Mouse (Mus musculus): ENCODE measurements around the gene Ccdc73. TPM values are rescaled to one million over a fixed set of nuclear protein-coding genes. Genes with fewer than 3 reads are reported as not detected.
"Not testable (repeated sequence)": the region's sequence is repeated elsewhere in the genome, so short reads cannot be mapped to it uniquely, and the experiment has no call there.

The Ccdc73 gene
- polyA plus RNA-seq, 1 experiment, result 16.4 TPM

DNA sequence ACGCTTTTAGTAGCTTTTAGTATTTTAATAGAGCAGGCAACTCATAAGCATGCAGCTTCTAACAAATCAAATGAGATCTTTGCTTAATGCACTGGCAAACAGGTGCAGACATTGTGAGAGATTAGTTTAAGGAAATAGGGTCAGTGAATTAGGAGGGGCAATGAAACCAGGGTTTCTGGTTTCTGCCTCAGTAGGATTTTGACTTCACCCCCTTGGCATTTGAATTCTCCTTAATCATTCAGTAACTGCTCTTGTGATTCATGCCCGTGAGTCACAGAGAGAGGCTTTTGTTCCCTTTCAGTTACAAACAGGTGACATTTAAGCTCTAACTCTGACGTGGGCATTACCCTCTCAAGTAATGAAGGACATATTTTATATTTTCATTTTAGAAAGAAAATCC, 11.9 kb upstream of the Ccdc73 start:
- Histone ChIP-seq H3K4me3 (ENCODE audit: insufficient read depth, low read depth, low read length) (no peak overlapping the region), H3K27ac (replicated peaks; ENCODE audit: low read depth, low read length) (no peak overlapping the region), H3K4me1 (ENCODE audit: control insufficient read depth, insufficient read depth, insufficient read length, low read length) (no peaks in the 10 kb centered on the region)

GRCm38 (mm10) chr2:104856218-104856617, 11.4 kb upstream of the Ccdc73 start:
- H3K4me1 ChIP-seq (ENCODE audit: control insufficient read depth, insufficient read depth, insufficient read length, low read length), result no peaks in the 10 kb centered on the region
- H3K4me3 ChIP-seq (ENCODE audit: insufficient read depth, low read depth, low read length), result no peak overlapping the region
- H3K27ac ChIP-seq (replicated peaks; ENCODE audit: low read depth, low read length), result no peak overlapping the region

DNA sequence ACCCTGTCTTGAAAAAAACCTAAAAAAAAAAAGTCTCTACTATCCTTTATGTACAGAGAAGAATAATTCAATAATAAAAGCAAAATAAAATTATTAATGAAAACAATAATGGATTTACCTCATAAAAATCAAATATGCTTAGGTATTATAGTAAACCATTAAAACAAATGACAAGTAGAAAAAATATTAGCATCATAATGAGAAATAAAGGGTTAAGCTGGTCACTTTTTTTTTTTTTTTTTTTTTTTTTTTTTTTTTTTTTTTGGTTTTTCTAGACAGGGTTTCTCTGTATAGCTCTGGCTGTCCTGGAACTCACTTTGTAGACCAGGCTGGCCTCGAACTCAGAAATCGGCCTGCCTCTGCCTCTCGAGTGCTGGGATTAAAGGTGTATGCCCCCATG, 9.5 kb upstream of the Ccdc73 start:
- not testable (repeated sequence) for H3K4me3 ChIP-seq (ENCODE audit: insufficient read depth, low read depth, low read length); H3K4me1 ChIP-seq (ENCODE audit: control insufficient read depth, insufficient read depth, insufficient read length, low read length); H3K27ac ChIP-seq (replicated peaks; ENCODE audit: low read depth, low read length)

DNA sequence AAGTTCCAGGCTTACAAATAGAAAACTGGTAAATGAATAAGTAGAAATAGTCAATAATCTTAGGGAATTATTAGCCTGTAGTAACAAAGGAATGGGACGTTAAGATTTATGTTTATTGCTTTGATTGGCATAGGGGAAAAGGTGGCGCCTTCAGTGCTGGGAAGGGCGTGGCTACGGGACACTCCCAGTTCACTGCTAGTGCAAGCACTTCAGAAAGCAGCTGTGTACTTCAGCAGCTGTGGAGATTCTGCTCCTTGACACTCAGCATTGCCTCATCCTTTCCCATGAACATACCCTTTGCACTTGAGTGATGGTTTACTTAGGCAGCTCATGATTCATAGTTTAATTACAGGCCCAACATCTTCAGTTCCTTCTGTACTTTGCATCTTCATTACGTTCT, 8.5 kb upstream of the Ccdc73 start:
- peaks cover 1% of the 10 kb centered on the region; the same call in 1 of the 2 replicates for H3K4me1 ChIP-seq (ENCODE audit: control insufficient read depth, insufficient read depth, insufficient read length, low read length)
- H3K27ac ChIP-seq (replicated peaks; ENCODE audit: low read depth, low read length), result no peak overlapping the region
- H3K4me3 ChIP-seq (ENCODE audit: insufficient read depth, low read depth, low read length), result no peak overlapping the region

GRCm38 (mm10) chr2:104860426-104860825, 7.2 kb upstream of the Ccdc73 start:
- Histone ChIP-seq H3K27ac (replicated peaks; ENCODE audit: low read depth, low read length) (no peak overlapping the region), H3K4me3 (ENCODE audit: insufficient read depth, low read depth, low read length) (no peak overlapping the region), H3K4me1 (ENCODE audit: control insufficient read depth, insufficient read depth, insufficient read length, low read length) (peaks cover 2% of the 10 kb centered on the region; the same call in 1 of the 2 replicates)

DNA sequence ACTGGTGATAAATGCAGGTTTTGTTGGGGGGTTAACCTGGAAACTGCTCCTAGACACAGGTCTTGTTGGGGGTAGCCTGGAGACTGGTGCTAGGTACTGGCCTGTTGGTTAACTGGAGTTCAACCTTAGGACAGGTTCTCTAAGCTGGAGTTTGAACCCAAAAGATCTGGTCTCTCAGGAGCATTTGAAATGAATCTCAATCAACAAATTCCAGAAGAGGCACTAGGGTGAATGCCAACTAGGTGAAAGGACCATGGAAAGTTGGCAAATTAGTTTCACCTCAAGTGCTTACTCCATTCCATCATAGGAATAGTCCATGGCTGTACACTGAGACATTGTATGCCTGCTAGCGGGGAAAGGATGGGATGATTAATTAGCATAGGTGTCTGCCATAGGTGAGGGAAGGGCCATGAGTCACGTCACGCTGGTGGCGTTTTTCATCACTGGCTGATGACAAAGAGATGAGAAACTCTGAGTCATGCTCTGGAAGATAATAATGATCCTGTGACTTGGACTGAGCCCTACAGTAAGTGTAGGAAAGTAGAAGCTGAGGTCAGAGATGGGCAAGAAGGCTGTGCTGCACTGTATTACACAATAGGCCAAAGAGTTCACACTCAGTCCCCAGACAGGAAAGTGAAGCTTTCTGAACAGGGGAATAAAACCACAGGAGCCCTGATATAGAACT, 3.3 kb upstream of the Ccdc73 start:
- Histone ChIP-seq H3K4me1 (ENCODE audit: control insufficient read depth, insufficient read depth, insufficient read length, low read length) (peaks cover 2% of the 10 kb centered on the region; the same call in 1 of the 2 replicates), H3K4me3 (ENCODE audit: insufficient read depth, low read depth, low read length) (no peak overlapping the region), H3K27ac (replicated peaks; ENCODE audit: low read depth, low read length) (peak overlapping the region; percentile 79)

- Histone ChIP-seq H3K4me3 (ENCODE audit: insufficient read depth, low read depth, low read length) (no peak overlapping the region), H3K27ac (replicated peaks; ENCODE audit: low read depth, low read length) (no peak overlapping the region), H3K4me1 (ENCODE audit: control insufficient read depth, insufficient read depth, insufficient read length, low read length) (peaks cover under 1% of the 10 kb centered on the region; the same call in 1 of the 2 replicates)
Measured at GRCm38 (mm10) chr2:104869101-104869500, 1.5 kb downstream of the Ccdc73 start.

- H3K27ac ChIP-seq (replicated peaks; ENCODE audit: low read depth, low read length), result no peak overlapping the region
Measured at GRCm38 (mm10) chr2:104878794-104879193, 11.2 kb downstream of the Ccdc73 start.

DNA sequence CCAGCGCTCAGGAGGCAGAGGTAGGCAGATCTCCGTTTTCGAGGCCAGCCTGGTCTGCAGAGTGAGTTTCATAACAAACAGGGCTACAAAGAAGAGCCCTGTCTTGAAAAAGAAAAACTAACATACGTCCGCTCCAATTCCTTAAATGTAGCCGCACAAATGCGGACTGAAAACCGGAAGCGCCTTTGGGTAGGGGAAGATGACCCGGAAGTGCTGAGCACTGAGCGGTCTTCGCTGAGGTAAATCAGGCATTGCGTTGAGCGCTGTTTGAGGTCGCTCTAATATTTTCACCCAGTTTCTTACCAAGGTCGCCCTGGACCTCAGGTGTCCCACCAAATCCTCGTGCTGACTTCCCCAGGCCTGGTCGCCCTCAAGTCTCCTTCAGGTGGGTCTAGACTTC, 18.5 kb downstream of the Ccdc73 start:
- Histone ChIP-seq H3K27ac (replicated peaks; ENCODE audit: low read depth, low read length) (no peak overlapping the region), H3K4me3 (ENCODE audit: insufficient read depth, low read depth, low read length) (no peak overlapping the region), H3K4me1 (ENCODE audit: control insufficient read depth, insufficient read depth, insufficient read length, low read length) (no peaks in the 10 kb centered on the region)

More at GRCm38 (mm10) chr2:104878794-104879193, 11.2 kb downstream of the Ccdc73 start:
- Histone ChIP-seq H3K4me1 (ENCODE audit: control insufficient read depth, insufficient read depth, insufficient read length, low read length) (no peaks in the 10 kb centered on the region), H3K4me3 (ENCODE audit: insufficient read depth, low read depth, low read length) (no peak overlapping the region)

GRCm38 (mm10) chr2:104887331-104887730, 19.7 kb downstream of the Ccdc73 start:
- not testable (repeated sequence) for H3K4me1 ChIP-seq (ENCODE audit: control insufficient read depth, insufficient read depth, insufficient read length, low read length); H3K27ac ChIP-seq (replicated peaks; ENCODE audit: low read depth, low read length); H3K4me3 ChIP-seq (ENCODE audit: insufficient read depth, low read depth, low read length)

DNA sequence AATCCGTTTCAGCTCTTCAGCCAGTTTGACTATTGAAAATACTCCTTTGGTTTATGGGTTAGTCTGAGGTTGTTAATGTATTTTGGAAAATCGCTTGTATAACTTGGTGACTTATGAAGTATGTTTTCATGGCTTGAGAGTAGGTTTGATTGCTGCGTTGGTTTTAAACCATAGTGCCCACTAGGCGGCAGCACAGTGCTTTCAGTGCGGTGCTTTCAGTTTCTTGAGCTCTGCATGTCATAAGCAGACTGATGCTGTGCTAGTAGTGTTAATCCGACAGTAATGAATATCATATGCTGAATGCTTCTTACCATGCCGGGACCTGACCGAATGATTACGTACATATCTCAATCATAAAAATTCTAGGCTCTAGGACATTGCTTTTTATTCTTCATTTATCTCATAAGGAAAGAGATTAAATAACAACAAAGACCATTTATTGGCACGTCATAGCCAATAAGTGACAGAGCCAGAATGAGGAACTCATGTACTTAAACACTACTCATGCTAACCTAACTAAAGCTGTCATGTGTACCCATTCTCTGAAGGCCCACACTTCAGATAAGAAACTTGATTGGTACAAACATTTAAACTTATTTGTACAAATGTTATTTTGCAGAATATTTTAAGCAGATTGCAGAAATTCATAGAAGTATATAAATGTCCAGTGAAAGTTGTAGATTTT, 20.4 kb downstream of the Ccdc73 start:
- Histone ChIP-seq H3K4me1 (ENCODE audit: control insufficient read depth, insufficient read depth, insufficient read length, low read length) (no peaks in the 10 kb centered on the region), H3K27ac (replicated peaks; ENCODE audit: low read depth, low read length) (no peak overlapping the region), H3K4me3 (ENCODE audit: insufficient read depth, low read depth, low read length) (no peak overlapping the region)

DNA sequence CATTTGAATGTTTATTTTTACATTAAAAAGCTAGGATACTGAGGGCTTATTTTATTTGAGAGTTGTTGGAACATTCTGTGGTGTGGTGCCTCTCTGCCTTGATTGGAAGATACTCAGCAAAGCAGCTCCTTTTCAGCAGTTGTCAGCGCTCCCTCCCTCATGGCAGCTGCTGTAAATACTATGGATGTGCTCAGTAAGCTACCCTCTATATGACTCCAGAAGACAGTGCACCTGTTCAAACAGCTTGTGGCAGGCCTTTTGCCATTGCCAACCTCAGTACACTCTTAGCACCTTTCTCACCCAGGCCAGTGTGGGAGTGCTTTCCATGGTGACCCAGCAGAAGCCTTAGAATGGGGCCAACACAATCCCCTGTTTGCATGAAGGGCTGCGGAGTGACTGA, 32.4 kb downstream of the Ccdc73 start:
- Histone ChIP-seq H3K4me1 (ENCODE audit: control insufficient read depth, insufficient read depth, insufficient read length, low read length) (no peaks in the 10 kb centered on the region), H3K27ac (replicated peaks; ENCODE audit: low read depth, low read length) (no peak overlapping the region), H3K4me3 (ENCODE audit: insufficient read depth, low read depth, low read length) (no peak overlapping the region)

GRCm38 (mm10) chr2:104915709-104916108, 48.1 kb downstream of the Ccdc73 start:
- H3K4me1 ChIP-seq (ENCODE audit: control insufficient read depth, insufficient read depth, insufficient read length, low read length), result no peaks in the 10 kb centered on the region

DNA sequence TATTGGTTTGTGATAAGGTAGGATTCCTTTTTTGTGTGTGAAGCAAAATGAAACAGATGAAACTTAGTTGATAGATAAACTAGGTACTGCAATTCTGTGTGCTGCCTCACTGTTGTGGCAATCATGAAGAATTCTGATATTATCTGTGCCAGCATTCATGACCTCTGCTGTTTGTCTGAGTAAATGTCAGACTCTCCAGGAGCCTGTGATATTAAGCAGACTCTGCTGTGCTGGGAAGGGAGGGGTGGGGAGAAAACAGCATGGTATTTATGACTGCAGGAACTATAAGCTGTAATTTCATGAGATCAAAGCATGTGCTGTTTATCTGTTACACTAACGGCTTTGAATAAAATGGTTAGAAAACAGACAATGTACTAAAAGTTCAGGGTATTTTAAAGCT, 96.9 kb downstream of the Ccdc73 start:
- Histone ChIP-seq H3K4me1 (ENCODE audit: control insufficient read depth, insufficient read depth, insufficient read length, low read length) (no peaks in the 10 kb centered on the region), H3K4me3 (ENCODE audit: insufficient read depth, low read depth, low read length) (no peak overlapping the region), H3K27ac (replicated peaks; ENCODE audit: low read depth, low read length) (no peak overlapping the region)

More at GRCm38 (mm10) chr2:104915709-104916108, 48.1 kb downstream of the Ccdc73 start:
- Histone ChIP-seq H3K4me3 (ENCODE audit: insufficient read depth, low read depth, low read length) (no peak overlapping the region), H3K27ac (replicated peaks; ENCODE audit: low read depth, low read length) (no peak overlapping the region)

- Histone ChIP-seq H3K27ac (replicated peaks; ENCODE audit: low read depth, low read length) (no peak overlapping the region), H3K4me3 (ENCODE audit: insufficient read depth, low read depth, low read length) (no peak overlapping the region), H3K4me1 (ENCODE audit: control insufficient read depth, insufficient read depth, insufficient read length, low read length) (no peaks in the 10 kb centered on the region)
Measured at GRCm38 (mm10) chr2:104981712-104982111, 114.1 kb downstream of the Ccdc73 start.

DNA sequence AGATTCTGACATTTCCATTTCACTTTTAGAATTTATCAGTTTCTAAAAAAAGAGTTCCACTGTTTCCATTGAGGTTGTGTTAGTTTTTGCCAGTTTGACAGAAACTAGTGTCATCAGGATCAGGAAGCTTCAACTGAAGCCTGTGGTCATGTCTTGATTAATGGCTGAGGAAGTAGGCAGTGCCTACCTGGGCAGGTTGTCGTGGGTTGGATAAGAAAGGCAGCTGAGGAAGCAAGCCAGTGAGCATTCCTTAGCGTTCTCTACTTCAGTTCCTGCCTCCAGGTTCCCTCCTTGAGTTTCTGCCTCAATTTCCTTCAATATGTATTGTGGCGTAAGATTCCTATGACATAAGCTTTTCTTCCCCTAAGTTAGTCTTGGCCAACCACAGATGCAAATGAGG, 118.2 kb downstream of the Ccdc73 start:
- H3K4me1 ChIP-seq (ENCODE audit: control insufficient read depth, insufficient read depth, insufficient read length, low read length), result no peaks in the 10 kb centered on the region
- no peak overlapping the region for H3K4me3 ChIP-seq (ENCODE audit: insufficient read depth, low read depth, low read length)
- no peak overlapping the region for H3K27ac ChIP-seq (replicated peaks; ENCODE audit: low read depth, low read length)
